Mouse (Mus musculus) CH12.LX (cell line): Measurements from ENCODE around the gene Nr5a2. TPM values are rescaled to one million over a fixed set of nuclear protein-coding genes. Genes with fewer than 3 reads are reported as not detected.

Experiments used
- DNase-seq: peaks from one replicate; pipeline ENCODE4 v3.0.0-alpha.2; 2013; ENCODE audit errors: extremely low read depth
- H3K27ac ChIP-seq: 2 replicates; pipeline ENCODE4 v1.5.1; 2012; ENCODE audit warnings: low read depth, mild to moderate bottlenecking, control low read depth, moderate library complexity; ENCODE audit not compliant: insufficient read depth
- H3K27me3 ChIP-seq: replicated peaks from 2 replicates; pipeline ENCODE3; 2012; ENCODE audit warnings: inconsistent platforms
- H3K36me3 ChIP-seq, 2 experiments: replicated peaks in 1 of 2; 2 replicates each; pipeline versions ENCODE3 to v1.6.1; 2012; ENCODE audit warnings: inconsistent platforms in 1 of 2, low read length in 1 of 2, mild to moderate bottlenecking in 1 of 2, mixed read lengths in 1 of 2, moderate library complexity in 1 of 2; ENCODE audit not compliant: control insufficient read depth in 1 of 2, insufficient read depth in 1 of 2
- H3K4me1 ChIP-seq, 2 experiments: 2 replicates each; pipeline ENCODE4 v1.6.1; 2012; ENCODE audit warnings: inconsistent platforms in 1 of 2, moderate library complexity in 1 of 2; ENCODE audit not compliant: insufficient read depth in 2 of 2, control insufficient read depth in 1 of 2
- H3K4me2 ChIP-seq: 2 replicates; pipeline ENCODE4 v1.6.1; 2012; ENCODE audit warnings: low read depth, mild to moderate bottlenecking, control low read depth; ENCODE audit not compliant: poor library complexity, insufficient read depth, severe bottlenecking
- H3K4me3 ChIP-seq, 3 experiments: fragments of 150-350 bp in 1 of 3; sonication (generic) in 1 of 3; replicated peaks in 1 of 3; 2 replicates each; pipeline versions ENCODE3 to v1.5.1; 2011 to 2012; ENCODE audit warnings: low read depth in 2 of 3, low read length in 2 of 3, mild to moderate bottlenecking in 2 of 3, moderate library complexity in 2 of 3, control low read depth in 1 of 3, improper control_type of control experiment in 1 of 3, inconsistent platforms in 1 of 3, mixed read lengths in 1 of 3; ENCODE audit not compliant: poor library complexity in 1 of 3
- H3K79me2 ChIP-seq: replicated peaks from 2 replicates; pipeline ENCODE4 v1.6.1; 2012; ENCODE audit warnings: mild to moderate bottlenecking, moderate library complexity; ENCODE audit not compliant: control insufficient read depth, poor library complexity, insufficient read depth, severe bottlenecking; ENCODE audit errors: extremely low read depth
- H3K9ac ChIP-seq: 2 replicates; pipeline ENCODE4 v1.6.1; 2012; ENCODE audit warnings: low read depth, mild to moderate bottlenecking, control low read depth, moderate library complexity; ENCODE audit not compliant: insufficient read depth
- H3K9me3 ChIP-seq: replicated peaks from 2 replicates; pipeline ENCODE3; 2012; ENCODE audit warnings: low read length, inconsistent platforms, mixed read lengths
- CHD2 ChIP-seq: IDR thresholded peaks from 2 replicates; pipeline ENCODE4 v1.6.1; 2011; ENCODE audit warnings: low read length, improper control_type of control experiment
- CTCF ChIP-seq, 2 experiments: IDR thresholded peaks in 1 of 2; conservative IDR thresholded peaks in 1 of 2; 2 replicates each; pipeline ENCODE4 v1.5.1; 2011 to 2012; ENCODE audit warnings: low read depth in 2 of 2, low read length in 2 of 2, improper control_type of control experiment in 1 of 2, inconsistent platforms in 1 of 2, mild to moderate bottlenecking in 1 of 2, moderate library complexity in 1 of 2
- ELF1 ChIP-seq: IDR thresholded peaks from 2 replicates; pipeline ENCODE4 v1.6.1; 2014; ENCODE audit warnings: low read depth, mild to moderate bottlenecking, inconsistent platforms, low read length, improper control_type of control experiment
- EP300 ChIP-seq: IDR thresholded peaks from 2 replicates; pipeline ENCODE4 v1.6.1; 2011; ENCODE audit warnings: low read length, improper control_type of control experiment
- ETS1 ChIP-seq: conservative IDR thresholded peaks from 2 replicates; pipeline ENCODE4 v1.6.1; 2012; ENCODE audit warnings: low read depth, mild to moderate bottlenecking, inconsistent platforms, low read length, improper control_type of control experiment, moderate library complexity
- HCFC1 ChIP-seq: IDR thresholded peaks from 2 replicates; pipeline ENCODE4 v1.6.1; 2012; ENCODE audit warnings: low read depth, mild to moderate bottlenecking, inconsistent platforms, low read length, improper control_type of control experiment
- IRF4 ChIP-seq: IDR thresholded peaks from 2 replicates; pipeline ENCODE4 v1.6.1; 2014; ENCODE audit warnings: low read depth, mild to moderate bottlenecking, inconsistent platforms, low read length, improper control_type of control experiment
- JUN ChIP-seq: IDR thresholded peaks from 2 replicates; pipeline ENCODE4 v1.6.1; 2011; ENCODE audit warnings: low read depth, mild to moderate bottlenecking, low read length, improper control_type of control experiment, moderate library complexity; ENCODE audit not compliant: insufficient read depth
- MAFK ChIP-seq: IDR thresholded peaks from 2 replicates; pipeline ENCODE4 v1.6.1; 2011; ENCODE audit warnings: low read length, improper control_type of control experiment; ENCODE audit not compliant: insufficient replicate concordance
- MAZ ChIP-seq: IDR thresholded peaks from 2 replicates; pipeline ENCODE4 v1.6.1; 2012; ENCODE audit warnings: low read depth, mild to moderate bottlenecking, inconsistent platforms, low read length, improper control_type of control experiment, moderate library complexity
- NELFE ChIP-seq: IDR thresholded peaks from 2 replicates; pipeline ENCODE4 v1.6.1; 2011; ENCODE audit warnings: low read depth, low read length, improper control_type of control experiment
- NRF1 ChIP-seq: IDR thresholded peaks from 2 replicates; pipeline ENCODE4 v1.6.1; 2014; ENCODE audit warnings: low read depth, mild to moderate bottlenecking, inconsistent platforms, low read length, improper control_type of control experiment, moderate library complexity
- POLR2A ChIP-seq: IDR thresholded peaks from 2 replicates; pipeline ENCODE4 v1.6.1; 2011; ENCODE audit warnings: low read depth, mild to moderate bottlenecking, improper control_type of control experiment, low read length
- POLR2AphosphoS2 ChIP-seq: IDR thresholded peaks from 2 replicates; pipeline ENCODE4 v1.6.1; 2011; ENCODE audit warnings: low read depth, low read length, improper control_type of control experiment
- RAD21 ChIP-seq: IDR thresholded peaks from 2 replicates; pipeline ENCODE4 v1.6.1; 2011; ENCODE audit warnings: low read depth, mild to moderate bottlenecking, low read length, improper control_type of control experiment, moderate library complexity
- SIN3A ChIP-seq: IDR thresholded peaks from 2 replicates; pipeline ENCODE4 v1.6.1; 2012; ENCODE audit warnings: low read length, improper control_type of control experiment, inconsistent platforms
- SMC3 ChIP-seq: IDR thresholded peaks from 2 replicates; pipeline ENCODE4 v1.6.1; 2011; ENCODE audit warnings: low read depth, low read length, improper control_type of control experiment
- TCF12 ChIP-seq: IDR thresholded peaks from 2 replicates; pipeline ENCODE4 v1.6.1; 2014; ENCODE audit warnings: low read depth, mild to moderate bottlenecking, inconsistent platforms, low read length, improper control_type of control experiment
- UBTF ChIP-seq: IDR thresholded peaks from 2 replicates; pipeline ENCODE4 v1.6.1; 2012; ENCODE audit warnings: low read depth, mild to moderate bottlenecking, inconsistent platforms, low read length, improper control_type of control experiment, moderate library complexity
- ZKSCAN1 ChIP-seq: IDR thresholded peaks from 2 replicates; pipeline ENCODE4 v1.6.1; 2012; ENCODE audit warnings: low read depth, inconsistent platforms, low read length, improper control_type of control experiment, borderline replicate concordance
- dilution Hi-C: fragments of 300-500 bp; cut with MboI; formaldehyde crosslinking; loops from 2 replicates; pipeline ENCODE4 v1.14.3; 2020; ENCODE audit warnings: low sequenced_read_pairs; ENCODE audit not compliant: extremely low pct_unique_long_range_greater_than_20kb, extremely low pct_ligation_motif_present
- in situ Hi-C: fragments of 300-500 bp; cut with MboI; formaldehyde crosslinking; loops from 3 replicates; pipeline ENCODE4 v1.14.3; 2019; ENCODE audit warnings: low sequenced_read_pairs, low pct_ligation_motif_present, low pct_unique_long_range_greater_than_20kb, mixed read lengths
- polyA plus RNA-seq: library from polyadenylated mRNA; unstranded; fragments of >175 nt; gene quantifications from 2 replicates; pipeline ENCODE4 v1.2.1, GENCODE M21; 2012; ENCODE audit warnings: low read depth; ENCODE audit not compliant: insufficient read length
- total RNA-seq, 2 experiments: library from RNA; depleted of rRNA; stranded (reverse); fragments of 300-350 nt in 1 of 2; fragments of >200 nt in 1 of 2; gene quantifications; 2 replicates each; pipeline ENCODE4 v1.2.3; 2012 to 2014

Gene Nr5a2
- total and polyA plus RNA-seq, 3 experiments, result 0.47 to 1.3 (median 0.77) TPM

DNA sequence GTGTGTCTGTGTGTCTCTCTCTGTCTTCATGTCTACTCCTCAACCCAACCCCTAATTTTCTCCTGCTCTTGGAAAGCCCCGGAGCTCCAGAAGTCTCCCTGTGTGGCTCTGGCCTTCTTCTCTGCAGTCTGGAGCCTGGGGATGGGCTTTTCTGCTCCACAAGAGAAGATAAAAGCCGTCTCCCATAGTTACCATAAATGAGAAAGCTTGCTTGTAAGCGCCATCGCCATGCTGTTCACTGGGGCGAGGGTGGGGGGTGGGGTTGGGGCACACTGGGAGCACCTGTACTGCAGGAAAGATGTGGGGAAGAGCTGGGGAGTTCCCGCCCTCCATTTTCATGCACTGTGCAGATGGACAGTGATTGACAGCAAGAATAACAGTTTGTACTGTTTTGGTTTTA, 71.5 kb downstream of the Nr5a2 start:
- Histone ChIP-seq H3K4me3 (no peak overlapping the region), H3K27ac (no peak overlapping the region), H3K36me3 (no peaks in the 10 kb centered on the region), H3K4me1 (peaks cover 3 to 67% of the 10 kb centered on the region in 2 experiments), H3K27me3 (no peaks in the 10 kb centered on the region), H3K9ac (no peak overlapping the region), H3K79me2 (no peaks in the 10 kb centered on the region), H3K9me3 (no peaks in the 10 kb centered on the region), H3K4me2 (peak overlapping the region; percentile 53; the same call in 1 of the 2 replicates)
- dilution Hi-C loops (no loop called here), in situ Hi-C loops (no loop called here)
- TF ChIP-seq POLR2A, result no peak
- no peak for TF ChIP-seq JUN
- TF ChIP-seq TCF12, result peak; percentile 50; the same call in 1 of the 2 replicates
- DNase-seq, result peak; percentile 34

DNA sequence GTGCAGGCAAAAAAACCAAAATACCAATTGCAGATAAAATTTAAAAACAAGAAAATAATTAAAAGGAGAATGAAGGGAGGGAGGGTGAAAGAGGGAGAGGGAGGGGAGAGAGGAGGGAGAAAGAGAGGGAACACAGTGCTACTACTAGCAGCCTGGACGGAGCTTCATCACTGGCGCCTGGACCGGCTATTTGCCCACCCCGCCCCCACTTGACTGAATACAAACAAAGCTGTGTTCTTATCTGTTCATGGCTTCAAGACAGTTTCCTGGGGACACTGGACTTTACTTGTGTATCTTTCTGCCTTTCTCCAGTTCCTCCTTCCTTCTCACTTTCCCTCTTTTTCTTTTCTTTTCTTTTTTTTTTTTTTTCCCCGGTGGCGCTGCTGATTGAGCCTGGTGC, 73.6 kb downstream of the Nr5a2 start:
- TF ChIP-seq CTCF (conservative IDR thresholded peaks at IDR 0.05 in 1 of 2, IDR thresholded peaks at IDR 0.05 in 1 of 2; ENCODE audit: low read depth in 2 of 2, low read length in 2 of 2) (no peak), NRF1 (no peak)
- Histone ChIP-seq H3K27me3 (no peaks in the 10 kb centered on the region), H3K4me3 (no peak overlapping the region), H3K4me1 (peaks cover 2 to 48% of the 10 kb centered on the region in 2 experiments), H3K79me2 (no peaks in the 10 kb centered on the region), H3K36me3 (no peaks in the 10 kb centered on the region), H3K9ac (no peak overlapping the region), H3K4me2 (no peak overlapping the region), H3K9me3 (no peaks in the 10 kb centered on the region), H3K27ac (no peak overlapping the region)
- no peak for DNase-seq
- dilution Hi-C loops (no loop called here), in situ Hi-C loops (no loop called here)

DNA sequence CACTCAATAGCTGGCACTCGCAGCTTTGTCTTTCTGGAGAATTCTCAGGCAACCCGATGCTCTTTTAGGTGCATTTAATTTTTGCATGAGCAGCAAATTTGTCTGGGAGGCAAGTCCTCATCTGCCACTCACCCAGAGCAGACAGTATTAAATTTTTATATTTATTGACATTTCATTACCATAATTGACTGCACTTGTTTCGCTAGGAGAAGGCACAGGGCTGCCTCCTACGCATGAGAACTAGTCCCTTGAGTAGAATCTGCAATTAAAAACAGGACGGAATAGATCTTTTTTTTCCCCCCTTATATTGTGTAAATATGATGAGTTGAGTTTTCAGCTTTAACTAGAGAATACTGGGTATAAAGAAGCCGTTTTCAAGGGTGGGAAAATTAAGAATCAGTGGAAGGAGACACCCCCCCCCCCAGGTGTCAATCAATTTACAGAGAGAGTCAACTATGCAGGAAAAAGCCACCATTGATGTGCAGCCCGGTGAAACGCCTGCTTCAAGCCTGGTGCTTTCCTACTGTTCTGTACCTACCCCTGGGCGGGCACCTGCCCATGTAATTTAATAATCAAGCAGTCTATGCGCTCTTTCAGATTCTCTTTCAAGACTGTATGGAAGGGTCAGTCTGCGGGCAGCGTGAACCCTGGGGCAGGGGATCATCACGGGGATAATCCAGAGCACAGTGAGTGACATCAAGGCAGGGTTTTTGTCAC, 76.6 kb downstream of the Nr5a2 start:
- Histone ChIP-seq H3K4me3 (no peak overlapping the region), H3K27me3 (no peaks in the 10 kb centered on the region), H3K9me3 (peaks cover 3% of the 10 kb centered on the region), H3K36me3 (no peaks in the 10 kb centered on the region), H3K4me1 (peaks cover 0 to 17% of the 10 kb centered on the region in 2 experiments; a peak in 2 of 4 replicates), H3K4me2 (no peak overlapping the region), H3K27ac (no peak overlapping the region), H3K9ac (no peak overlapping the region), H3K79me2 (no peaks in the 10 kb centered on the region)
- dilution Hi-C loops, result no loop called here
- in situ Hi-C loops, result no loop called here
- no peak for DNase-seq
- TF ChIP-seq CTCF (conservative IDR thresholded peaks at IDR 0.05 in 1 of 2, IDR thresholded peaks at IDR 0.05 in 1 of 2; ENCODE audit: low read depth in 2 of 2, low read length in 2 of 2) (no peak), NRF1 (no peak), POLR2AphosphoS2 (no peak), EP300 (no peak), POLR2A (no peak), NELFE (no peak), SIN3A (no peak), MAFK (no peak), ETS1 (no peak), IRF4 (no peak), RAD21 (no peak), UBTF (no peak), ZKSCAN1 (no peak), CHD2 (no peak), MAZ (no peak), ELF1 (no peak), SMC3 (no peak), HCFC1 (no peak)
